Mouse (Mus musculus) monocyte, adult 2 months (primary cell): ENCODE data around the gene Bcl10.
"Not testable (repeated sequence)": the region's sequence is repeated elsewhere in the genome, so short reads cannot be mapped to it uniquely, and the experiment has no call there.

Experiments
- DNase-seq, 2 experiments: peaks; one replicate each; pipeline ENCODE4 v3.0.0; 2022; ENCODE audit warnings: low spot score in 2 of 2, low read depth in 1 of 2

Gene Bcl10

DNA sequence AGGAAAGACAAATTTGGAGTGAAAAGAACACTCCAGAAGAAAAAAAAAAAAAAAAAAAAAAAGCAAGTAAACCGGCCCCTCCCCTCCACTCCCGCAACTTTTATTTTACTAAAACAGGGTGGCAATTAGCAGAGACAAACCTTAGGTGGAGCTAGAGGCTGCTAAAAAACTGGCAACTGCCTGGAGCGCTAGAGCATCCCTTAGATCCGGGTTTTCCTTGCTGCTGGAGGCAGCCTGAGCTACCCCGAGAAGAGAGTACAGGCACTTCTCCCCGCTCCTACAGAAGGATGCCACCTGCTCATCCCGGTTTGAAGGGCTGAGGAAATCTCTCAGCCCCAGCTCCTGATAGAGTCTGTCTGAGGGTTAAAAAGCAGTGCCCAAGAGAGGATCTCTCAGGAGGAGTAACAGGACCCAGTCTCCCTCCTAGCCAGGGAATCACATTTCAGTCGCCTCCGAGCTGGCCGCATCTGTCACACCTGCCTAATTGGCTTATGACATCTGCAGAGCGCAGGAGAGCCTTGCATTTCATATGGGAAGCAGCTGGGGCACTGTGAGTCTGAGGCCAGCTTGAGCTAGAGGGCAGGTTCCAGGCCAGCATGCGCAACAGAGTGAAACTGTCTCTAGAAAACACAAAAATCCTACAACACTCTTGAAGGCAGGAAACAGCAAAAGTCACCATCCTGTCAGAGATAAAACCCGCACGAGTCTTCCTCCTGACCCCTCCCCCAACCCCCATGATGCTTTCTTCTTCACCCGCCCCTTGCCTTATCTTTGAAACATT lies 27.6 kb downstream of the Bcl10 start:
- no peak for DNase-seq

DNA sequence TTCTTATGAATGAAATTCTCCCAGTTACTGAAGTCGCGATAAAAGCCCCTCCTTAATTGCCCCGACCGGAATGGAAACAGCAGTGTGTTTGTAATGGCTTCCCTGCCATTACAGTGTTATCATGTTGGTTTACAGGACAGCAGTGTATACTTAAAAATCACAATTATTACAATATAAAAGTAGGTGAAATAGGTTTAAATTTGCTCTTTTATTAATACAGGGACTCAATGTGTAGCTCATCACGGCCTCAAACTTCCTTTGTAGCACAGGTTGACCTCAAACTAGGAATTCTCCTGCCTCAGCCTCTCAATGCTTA lies 28.2 kb downstream of the Bcl10 start:
- DNase-seq = no peak

DNA sequence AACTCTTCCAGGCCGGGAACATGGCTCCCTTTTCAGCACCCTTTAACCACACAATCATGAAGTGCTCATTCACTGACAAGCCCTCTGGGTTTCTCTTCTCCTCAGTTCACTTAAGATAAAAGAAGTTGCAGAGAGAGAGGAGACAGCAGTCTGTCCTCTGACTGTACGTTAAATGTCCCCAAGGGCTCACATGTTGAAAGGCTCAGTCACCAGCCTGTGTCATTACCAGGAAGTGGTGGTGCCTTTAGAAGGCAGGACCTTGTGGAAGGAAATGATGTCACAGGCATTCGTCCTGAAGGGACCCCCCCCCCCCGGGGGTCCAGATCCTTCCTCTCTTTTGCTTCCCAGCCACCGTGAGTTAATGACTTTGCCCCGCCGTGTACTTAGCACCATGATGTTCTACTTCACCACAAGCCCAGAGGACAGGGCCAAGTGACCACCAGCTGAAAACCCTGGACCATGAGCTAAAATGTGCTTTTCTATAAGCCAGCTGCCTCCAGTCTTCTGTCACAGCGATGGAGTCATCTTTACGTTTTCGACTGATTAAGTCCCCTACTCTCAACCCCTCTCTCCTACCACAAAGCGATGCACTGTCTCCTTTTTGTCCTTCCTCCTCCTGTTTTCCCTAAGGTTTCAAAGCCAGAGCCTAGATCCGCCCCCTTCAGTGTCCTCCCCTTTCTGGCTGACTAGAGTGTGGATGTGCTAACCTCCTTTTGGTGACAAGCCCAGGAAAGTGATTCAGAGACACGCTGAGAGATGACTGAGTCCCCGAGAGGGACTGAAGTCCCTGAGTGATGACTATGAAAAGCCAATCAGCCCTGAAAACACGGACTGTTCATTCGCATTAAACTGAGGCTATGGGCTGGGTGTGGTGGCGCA lies 28.9 kb downstream of the Bcl10 start:
- no peak for DNase-seq

DNA sequence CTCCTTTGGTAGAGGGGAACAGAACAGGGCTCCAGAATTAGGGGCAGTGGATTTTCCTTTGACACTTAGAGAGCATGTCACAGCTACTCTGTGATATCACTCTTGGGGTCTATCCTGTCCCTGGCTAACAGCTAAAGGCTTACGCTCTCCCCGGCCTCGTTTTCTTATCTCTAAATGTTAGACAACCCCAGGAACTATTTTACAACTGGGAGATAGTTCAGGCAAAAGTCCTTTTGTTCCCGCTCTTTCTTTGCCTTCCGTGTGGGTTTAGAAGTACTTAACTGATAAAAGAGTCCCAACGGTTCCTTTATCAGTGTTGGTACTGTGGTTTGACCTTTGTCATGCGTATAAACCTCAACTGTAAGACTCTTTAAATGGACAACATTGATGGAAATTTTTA lies 30.3 kb downstream of the Bcl10 start:
- DNase-seq = no peak

DNA sequence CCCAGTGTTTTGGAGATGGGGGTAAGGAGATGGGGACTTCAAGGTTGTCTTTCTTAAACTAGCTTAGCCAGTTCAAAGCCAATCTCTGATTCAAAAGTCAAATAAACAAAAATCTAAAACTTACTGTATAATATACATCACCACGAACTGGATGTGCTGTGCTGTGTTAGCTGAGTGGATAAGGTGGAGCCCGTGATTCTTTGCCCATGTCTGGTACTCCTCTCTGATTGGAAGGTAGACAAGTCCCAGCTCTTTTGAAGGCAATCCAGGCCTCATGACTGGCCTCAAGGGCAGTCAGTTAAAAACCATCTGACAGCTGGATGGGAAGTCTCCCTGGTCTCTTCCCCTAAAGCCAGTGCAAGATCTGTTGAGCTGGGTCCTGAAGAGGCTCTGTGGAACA lies 30.8 kb downstream of the Bcl10 start:
- DNase-seq = no peak

DNA sequence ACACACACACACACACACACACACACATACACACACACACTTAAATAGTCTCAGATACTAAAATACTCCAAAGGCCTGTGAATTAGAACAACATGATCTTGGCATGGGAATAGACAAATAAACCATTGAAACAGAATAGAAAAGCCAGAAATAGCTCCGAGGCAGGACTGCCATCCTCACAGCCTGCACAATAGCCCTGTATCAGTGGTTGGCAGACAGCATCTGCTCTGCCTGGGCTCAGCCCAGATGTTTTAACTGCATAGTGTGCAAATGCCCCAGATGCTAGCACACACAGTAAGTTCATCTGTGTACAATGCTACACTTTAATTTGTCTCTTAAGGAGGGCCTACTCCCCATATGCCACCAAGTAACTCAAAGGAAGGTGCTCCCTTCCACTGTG lies 37.2 kb downstream of the Bcl10 start:
- DNase-seq = no peak

DNA sequence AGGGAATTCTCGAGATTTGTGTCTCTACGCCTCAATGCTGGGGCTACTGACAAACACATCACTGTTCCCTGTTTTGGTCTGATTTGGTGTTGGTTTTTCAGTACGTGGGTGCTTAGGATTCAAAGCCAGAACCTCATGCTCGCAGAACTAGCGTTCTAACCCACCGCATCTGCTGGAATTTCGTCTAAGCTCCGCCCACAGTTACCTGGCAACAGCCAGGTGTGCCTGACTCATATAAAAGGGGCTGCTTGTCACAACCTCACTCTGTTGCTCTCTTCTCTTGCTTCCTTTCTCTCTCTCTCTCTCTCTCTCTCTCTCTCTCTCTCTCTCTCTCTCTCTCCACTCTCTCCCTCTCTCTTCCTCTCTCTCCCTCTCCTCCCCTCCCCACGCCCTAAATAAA lies 39.8 kb downstream of the Bcl10 start:
- DNase-seq = no peak

DNA sequence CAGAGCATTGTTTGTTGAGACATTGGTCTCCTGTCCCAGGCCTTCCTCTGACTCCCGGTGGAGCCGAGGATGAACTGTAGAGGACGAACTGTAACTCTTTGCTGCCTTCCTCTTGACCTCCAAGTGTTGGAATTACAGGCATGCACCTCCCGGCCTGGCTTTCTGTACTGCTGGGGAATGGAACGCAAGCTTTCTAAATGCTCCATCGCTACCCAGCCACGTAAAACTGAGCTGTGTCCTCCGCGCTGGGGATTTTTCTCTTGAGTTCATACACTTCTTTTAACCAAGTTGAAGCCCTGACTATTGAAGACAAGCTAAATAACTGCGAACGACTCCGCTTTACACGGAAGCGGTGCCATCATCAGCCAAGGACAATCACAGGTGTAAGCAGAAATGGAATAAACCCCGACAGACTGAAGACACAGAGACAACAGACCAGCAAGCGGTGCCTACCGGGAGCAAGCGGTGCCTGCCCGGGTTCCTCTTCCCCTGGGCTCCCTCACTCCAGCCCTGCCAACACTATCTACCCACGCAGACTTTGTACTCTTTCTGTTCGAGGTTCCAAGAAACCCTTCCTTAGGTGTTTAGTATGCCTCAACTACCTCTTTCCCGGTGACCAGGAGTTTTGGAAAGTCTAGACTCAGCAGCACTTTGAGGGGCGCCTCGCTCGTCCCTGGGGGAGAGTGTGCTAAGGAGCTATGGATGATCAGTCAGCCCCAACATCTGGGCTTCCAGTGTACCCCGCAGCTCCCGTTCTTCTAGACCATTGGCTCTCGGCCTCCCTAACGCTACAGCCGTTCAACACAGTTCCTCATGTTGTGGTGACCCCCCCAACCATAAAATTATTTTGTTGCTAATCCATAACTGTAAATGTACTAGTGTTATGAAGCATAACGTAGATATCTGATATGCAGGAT lies 40.8 kb downstream of the Bcl10 start:
- DNase-seq = no peak

DNA sequence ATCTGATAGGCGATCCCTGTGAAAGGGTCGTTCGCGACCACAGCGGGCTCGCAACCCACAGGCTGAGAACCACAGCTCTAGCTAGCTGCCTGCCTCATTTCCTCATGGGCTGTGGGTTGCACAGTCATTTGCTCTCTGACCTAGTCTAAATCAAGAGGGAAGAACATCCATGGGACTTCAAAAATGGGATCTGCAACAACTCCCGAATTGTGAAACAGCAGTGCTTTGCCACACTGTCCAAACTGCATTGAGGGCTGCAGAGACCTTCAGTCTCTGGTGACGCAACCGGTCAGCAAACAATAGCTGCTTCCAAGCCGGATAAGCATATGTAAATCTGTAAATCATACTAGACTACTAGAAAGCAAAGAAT lies 41.4 kb downstream of the Bcl10 start:
- no peak for DNase-seq

DNA sequence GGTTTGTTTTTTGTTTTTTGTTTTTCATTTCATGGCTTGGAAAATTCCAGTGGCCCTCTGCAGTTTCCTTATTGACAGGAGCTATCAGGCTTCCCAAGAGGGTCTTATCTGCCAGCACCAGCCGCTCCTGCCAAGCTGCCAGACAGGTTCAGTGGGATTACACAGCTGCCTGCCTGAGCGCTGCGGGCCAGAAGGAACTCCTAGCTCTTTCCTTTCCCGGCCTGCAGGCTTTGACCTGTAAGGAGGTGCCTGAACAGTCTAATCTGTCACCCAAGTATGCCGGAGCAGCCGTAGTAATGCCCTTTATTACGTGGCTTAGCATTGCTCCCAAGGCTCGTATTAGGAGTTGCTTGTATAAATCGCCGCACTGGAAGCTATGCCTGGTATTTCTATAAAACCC lies 41.9 kb downstream of the Bcl10 start:
- no peak for DNase-seq

DNA sequence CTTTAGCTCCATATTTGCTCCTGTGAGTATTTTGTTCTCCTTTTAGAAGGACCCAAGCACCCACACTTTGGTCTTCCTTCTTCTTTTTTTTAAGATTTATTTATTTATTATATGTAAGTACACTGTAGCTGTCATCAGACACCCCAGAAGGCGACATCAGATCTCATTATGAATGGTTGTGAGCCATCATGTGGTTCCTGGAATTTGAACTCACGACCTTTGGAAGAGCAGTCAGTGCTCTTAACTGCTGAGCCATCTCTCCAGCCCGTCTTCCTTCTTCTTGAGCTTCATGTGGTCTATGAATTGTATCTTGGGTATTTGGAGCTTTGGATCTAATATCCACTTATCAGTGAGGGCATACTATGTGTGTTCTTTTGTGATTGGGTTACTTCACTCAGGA lies 43.0 kb downstream of the Bcl10 start:
- DNase-seq = not testable (repeated sequence)

DNA sequence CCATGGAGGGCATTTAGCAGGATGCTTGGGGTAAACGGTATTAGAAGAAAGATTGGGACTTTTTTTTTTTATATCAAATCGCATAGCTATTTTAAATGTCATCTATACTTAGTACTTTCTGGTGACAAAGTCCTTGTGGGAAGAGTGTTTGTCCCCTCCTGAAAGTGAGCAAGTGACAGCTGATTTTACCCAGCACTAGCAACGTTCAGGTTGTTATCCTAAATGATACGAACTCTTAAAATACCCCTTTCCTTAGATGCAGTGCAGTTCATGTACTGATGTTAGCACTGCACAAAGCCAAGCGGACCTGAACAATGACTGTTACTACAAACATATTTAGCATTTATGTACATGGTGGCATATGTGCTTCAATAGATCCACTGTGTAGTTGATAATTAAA lies 44.2 kb downstream of the Bcl10 start:
- no peak for DNase-seq

DNA sequence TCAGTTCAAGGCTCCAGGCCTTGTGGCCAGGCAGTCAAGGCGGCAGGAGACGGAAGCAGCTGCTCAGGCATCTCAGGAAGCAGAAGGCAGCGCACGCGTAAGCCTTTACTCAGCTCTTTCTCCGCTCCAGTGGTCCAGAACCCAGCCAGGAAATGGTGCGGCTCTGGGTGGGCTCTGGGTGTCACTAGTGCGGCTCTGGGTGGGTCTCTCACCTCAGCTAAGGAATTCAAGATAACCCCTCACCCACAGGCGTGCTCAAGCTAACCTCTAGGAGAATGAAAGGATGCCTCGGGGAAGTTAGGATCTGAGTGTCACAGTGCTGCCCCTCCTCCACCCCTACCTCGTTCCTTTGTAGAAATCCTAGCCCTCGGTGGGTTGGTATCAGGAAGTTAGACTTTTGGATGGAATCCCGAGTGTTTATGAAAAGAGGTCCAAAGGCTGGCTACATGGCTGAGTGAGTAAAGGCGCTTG lies 46.5 kb downstream of the Bcl10 start:
- DNase-seq = no peak

DNA sequence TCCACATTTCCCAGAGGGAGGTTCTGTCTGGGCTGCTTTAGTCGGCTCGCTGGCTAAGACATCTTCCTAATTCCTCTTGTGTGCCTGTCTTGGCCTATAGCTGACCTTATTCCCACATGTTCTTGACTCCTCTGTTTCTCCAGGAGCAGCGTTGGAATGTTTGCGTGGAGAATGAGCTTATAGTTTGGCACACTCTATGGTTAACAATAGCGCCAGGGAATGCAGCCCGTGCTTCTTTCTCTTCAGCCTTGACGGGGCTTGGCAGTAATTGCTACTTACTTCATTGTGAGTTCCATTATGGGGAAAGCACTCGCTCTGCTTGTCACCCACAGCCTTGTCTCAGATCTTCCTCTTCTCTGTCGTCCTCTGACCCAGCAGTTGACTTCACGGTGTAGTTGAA lies 48.9 kb downstream of the Bcl10 start:
- no peak for DNase-seq

DNA sequence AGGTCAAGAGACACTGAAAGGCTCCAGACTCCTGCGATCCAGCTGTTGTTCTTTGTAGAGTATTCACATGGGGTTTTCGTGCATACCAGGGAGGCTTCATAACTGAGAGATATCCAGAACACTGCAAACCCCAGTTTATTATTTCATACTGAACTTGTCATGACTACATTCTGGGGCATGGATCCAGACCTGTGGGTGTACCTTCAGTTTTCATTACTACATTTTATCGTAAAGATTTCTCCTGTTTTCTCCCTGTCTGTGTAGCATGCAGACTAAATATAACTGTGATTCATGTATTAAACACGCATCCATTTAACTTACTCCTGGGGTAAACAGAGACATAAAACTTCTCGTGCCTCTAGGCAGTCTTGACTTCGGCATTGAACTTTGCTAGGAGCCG lies 52.4 kb downstream of the Bcl10 start:
- no peak for DNase-seq
